Mouse (Mus musculus): ENCODE data around the gene Ugt1a6a. TPM values are rescaled to one million over a fixed set of nuclear protein-coding genes. Genes with fewer than 3 reads are reported as not detected.

The Ugt1a6a gene
- polyA plus RNA-seq, 1 experiment from 2014 or later, result 1.1 TPM

Other genes with a start within 250 kb of the Ugt1a6a start
- 31.0 and 32.1 TPM in 2 replicates for gene Usp40, start 126.3 kb upstream of the Ugt1a6a start, polyA plus RNA-seq (2015; fragmentation: Nextera tagmentation; extraction: Ambion mirVana)
- not detected in 2 replicates for gene Ugt1a10, start 79.4 kb upstream of the Ugt1a6a start, polyA plus RNA-seq (2015; fragmentation: Nextera tagmentation; extraction: Ambion mirVana)
- not detected in 2 replicates for gene Ugt1a9, start 64.0 kb upstream of the Ugt1a6a start, polyA plus RNA-seq (2015; fragmentation: Nextera tagmentation; extraction: Ambion mirVana)
- gene Ugt1a8, start 47.0 kb upstream of the Ugt1a6a start, polyA plus RNA-seq (2015; fragmentation: Nextera tagmentation; extraction: Ambion mirVana), result not detected in 2 replicates
- 0.35 and 0.53 TPM in 2 replicates for gene Ugt1a7c, start 39.7 kb upstream of the Ugt1a6a start, polyA plus RNA-seq (2015; fragmentation: Nextera tagmentation; extraction: Ambion mirVana)
- gene Ugt1a6b, start 31.6 kb upstream of the Ugt1a6a start, polyA plus RNA-seq (2015; fragmentation: Nextera tagmentation; extraction: Ambion mirVana), result 0.48 and 1.1 TPM in 2 replicates
- gene Ugt1a5, start 31.2 kb downstream of the Ugt1a6a start, polyA plus RNA-seq (2015; fragmentation: Nextera tagmentation; extraction: Ambion mirVana), result not detected in 2 replicates
- gene Ugt1a2, start 65.8 kb downstream of the Ugt1a6a start, polyA plus RNA-seq (2015; fragmentation: Nextera tagmentation; extraction: Ambion mirVana), result not detected in 2 replicates
- 11.1 and 12.5 TPM in 2 replicates for gene Dnajb3, start 71.0 kb downstream of the Ugt1a6a start, polyA plus RNA-seq (2015; fragmentation: Nextera tagmentation; extraction: Ambion mirVana)
- gene Ugt1a1, start 77.2 kb downstream of the Ugt1a6a start, polyA plus RNA-seq (2015; fragmentation: Nextera tagmentation; extraction: Ambion mirVana), result not detected in 2 replicates
- gene Mroh2a, start 92.2 kb downstream of the Ugt1a6a start, polyA plus RNA-seq (2015; fragmentation: Nextera tagmentation; extraction: Ambion mirVana), result 1.7 TPM in 2 replicates
- 145 and 146 TPM in 2 replicates for gene Hjurp, start 142.8 kb downstream of the Ugt1a6a start, polyA plus RNA-seq (2015; fragmentation: Nextera tagmentation; extraction: Ambion mirVana)
- 0.06 TPM in 1 of 2 replicates, not detected in the other for gene Trpm8, start 142.9 kb downstream of the Ugt1a6a start, polyA plus RNA-seq (2015; fragmentation: Nextera tagmentation; extraction: Ambion mirVana)